Comparison of ENCODE assay signal across 16 mouse cellular contexts in the genomic region with DNA sequence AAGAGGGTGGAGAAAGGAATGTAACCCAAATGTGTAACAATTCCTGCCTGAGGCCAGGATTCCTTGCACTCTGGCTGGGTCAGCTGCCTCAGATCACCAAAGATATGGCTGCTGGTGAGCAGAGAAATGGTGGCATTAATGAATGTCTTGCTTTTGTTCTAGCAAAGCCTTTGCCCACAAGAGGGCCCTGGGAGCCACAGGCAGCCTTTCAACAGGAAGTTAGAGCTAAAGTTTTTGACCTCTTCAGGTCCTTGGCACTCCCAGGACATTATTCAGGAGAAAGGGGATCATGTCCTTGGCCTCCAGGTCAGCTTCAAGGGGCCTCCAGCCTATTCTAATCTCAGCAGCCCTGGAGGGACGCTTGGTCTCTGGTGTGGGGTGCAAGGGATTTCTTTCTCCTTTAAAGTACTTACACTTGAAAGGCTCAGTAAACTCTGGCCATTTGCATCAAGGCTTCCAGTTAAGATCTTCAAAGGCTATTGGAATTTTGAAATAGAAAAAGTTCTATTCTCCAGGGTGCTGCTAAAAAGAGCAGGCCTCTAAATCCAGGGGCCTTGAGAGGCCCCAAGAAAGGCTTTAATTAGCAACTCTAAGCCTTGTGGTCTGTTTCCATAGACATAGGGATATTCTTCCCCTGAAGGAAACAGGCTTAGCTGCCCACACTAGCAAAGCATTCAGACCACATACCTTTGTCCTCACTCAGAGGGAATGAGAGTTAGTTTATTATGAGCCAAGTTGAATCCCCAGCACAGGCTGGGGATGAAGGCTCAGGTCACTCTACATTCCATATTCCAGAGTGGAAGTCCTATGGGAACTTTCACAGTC. TPM values are rescaled to one million over a fixed set of nuclear protein-coding genes. Genes with fewer than 3 reads are reported as not detected.
DNase-seq lines count a peak whose midpoint lies in the region; ATAC-seq lines count a peak whose summit lies in the region.
"Had no signal": no experiment of that assay in that cellular context is flagged by ENCODE, and none has a peak within 500 bp of the region (broad histone marks: within the 10 kb centered on the region; RNA-seq: fewer than 3 reads in every experiment).

No protein-coding gene starts in this region.

- H3K4me2 ChIP-seq in forebrain, embryonic 11.5 days (ENCODE audit: low read depth, low read length, severe bottlenecking), result no peak overlapping the region
- no peak overlapping the region for H3K4me2 ChIP-seq in forebrain, embryonic 15.5 days (replicated peaks)
- H3K4me2 ChIP-seq in midbrain, embryonic 11.5 days, result no peak overlapping the region
- H3K4me2 ChIP-seq in midbrain, embryonic 14.5 days (ENCODE audit: low read length), result no peak overlapping the region
- H3K4me2 ChIP-seq: hindbrain, embryonic 15.5 days had no signal

- peaks cover 4% of the 10 kb centered on the region; the same call in 1 of the 2 replicates for H3K4me1 ChIP-seq in forebrain, embryonic 11.5 days (replicated peaks; ENCODE audit: control insufficient read depth, insufficient read depth, low read length)
- H3K4me1 ChIP-seq in forebrain, embryonic 15.5 days, result no peaks in the 10 kb centered on the region
- H3K4me1 ChIP-seq in midbrain, embryonic 11.5 days (ENCODE audit: control insufficient read depth, insufficient read depth, low read length), result peaks cover 4% of the 10 kb centered on the region; the same call in 1 of the 2 replicates
- no peaks in the 10 kb centered on the region for H3K4me1 ChIP-seq in midbrain, embryonic 14.5 days (ENCODE audit: control insufficient read depth, insufficient read depth, low read length)
- H3K4me1 ChIP-seq: hindbrain, embryonic 15.5 days; limb, embryonic 10.5 days had no signal

- H3K4me3 ChIP-seq in forebrain, embryonic 11.5 days (ENCODE audit: low read depth, low read length), result no peak overlapping the region
- H3K4me3 ChIP-seq in forebrain, embryonic 15.5 days, result no peak overlapping the region
- no peak overlapping the region for H3K4me3 ChIP-seq in midbrain, embryonic 11.5 days (ENCODE audit: low read depth, low read length)
- H3K4me3 ChIP-seq in midbrain, embryonic 14.5 days (replicated peaks; ENCODE audit: low read depth, low read length), result no peak overlapping the region
- H3K4me3 ChIP-seq: erythroblast, embryonic 14.5 days; hindbrain, embryonic 15.5 days; limb, embryonic 10.5 days had no signal

- H3K36me3 ChIP-seq in forebrain, embryonic 11.5 days (ENCODE audit: control insufficient read depth, insufficient read depth, low read length), result no peaks in the 10 kb centered on the region
- H3K36me3 ChIP-seq in forebrain, embryonic 15.5 days, result no peaks in the 10 kb centered on the region
- H3K36me3 ChIP-seq in midbrain, embryonic 11.5 days (ENCODE audit: control insufficient read depth, insufficient read depth, low read length), result no peaks in the 10 kb centered on the region
- no peaks in the 10 kb centered on the region for H3K36me3 ChIP-seq in midbrain, embryonic 14.5 days (ENCODE audit: control insufficient read depth, insufficient read depth, low read length)
- H3K36me3 ChIP-seq: hindbrain, embryonic 15.5 days; limb, embryonic 10.5 days had no signal

- H3K9me3 ChIP-seq in forebrain, embryonic 11.5 days (ENCODE audit: control insufficient read depth, low read length), result no peaks in the 10 kb centered on the region
- no peaks in the 10 kb centered on the region for H3K9me3 ChIP-seq in forebrain, embryonic 15.5 days
- H3K9me3 ChIP-seq in midbrain, embryonic 11.5 days (ENCODE audit: control insufficient read depth, low read length), result no peaks in the 10 kb centered on the region
- no peaks in the 10 kb centered on the region for H3K9me3 ChIP-seq in midbrain, embryonic 14.5 days (ENCODE audit: control insufficient read depth, low read length)
- H3K9me3 ChIP-seq: hindbrain, embryonic 15.5 days; limb, embryonic 10.5 days had no signal

- WGBS in forebrain, embryonic 11.5 days, result 7% methylated on average over 1 of the region's 1 CpGs
- WGBS in forebrain, embryonic 15.5 days, result 9% methylated on average over 1 of the region's 1 CpGs
- WGBS in midbrain, embryonic 11.5 days, result 13% methylated on average over 1 of the region's 1 CpGs
- 6% methylated on average over 1 of the region's 1 CpGs for WGBS in midbrain, embryonic 14.5 days

- ATAC-seq in forebrain, embryonic 11.5 days (replicated peaks; ENCODE audit: low FRiP score), result peak; percentile 78
- no peak for ATAC-seq in forebrain, embryonic 15.5 days (replicated peaks)
- ATAC-seq in midbrain, embryonic 11.5 days (ENCODE audit: low FRiP score), result peak; percentile 84
- ATAC-seq in midbrain, embryonic 14.5 days (ENCODE audit: low FRiP score, low TSS enrichment), result no peak

- DNase-seq in forebrain, embryonic 11.5 days (ENCODE audit: low spot score), result no peak
- no peak for DNase-seq in midbrain, embryonic 11.5 days (ENCODE audit: low spot score, missing footprints)
- no peak for DNase-seq in midbrain, embryonic 14.5 days
- DNase-seq in embryo, embryonic 11 days, result peak; percentile 36
- DNase-seq in spleen, adult 12 weeks (ENCODE audit: low spot score), result no peak
- DNase-seq in liver, result no peak
- DNase-seq in cerebellum, adult 11 months, result no peak
- DNase-seq: cerebellum, postnatal 10 days had no signal

- H3K27ac ChIP-seq in forebrain, embryonic 11.5 days (ENCODE audit: low read depth, low read length), result no peak overlapping the region
- H3K27ac ChIP-seq in forebrain, embryonic 15.5 days (replicated peaks), result no peak overlapping the region
- H3K27ac ChIP-seq in midbrain, embryonic 11.5 days (ENCODE audit: low read depth, low read length), result no peak overlapping the region
- H3K27ac ChIP-seq in midbrain, embryonic 14.5 days (replicated peaks; ENCODE audit: low read depth, low read length), result no peak overlapping the region
- H3K27ac ChIP-seq: hindbrain, embryonic 15.5 days; limb, embryonic 10.5 days had no signal

- H3K9ac ChIP-seq in forebrain, embryonic 11.5 days (ENCODE audit: low read length), result no peak overlapping the region
- H3K9ac ChIP-seq in forebrain, embryonic 15.5 days (replicated peaks), result no peak overlapping the region
- no peak overlapping the region for H3K9ac ChIP-seq in midbrain, embryonic 11.5 days (ENCODE audit: low read length)
- no peak overlapping the region for H3K9ac ChIP-seq in midbrain, embryonic 14.5 days (replicated peaks; ENCODE audit: low read length)
- H3K9ac ChIP-seq: hindbrain, embryonic 15.5 days had no signal

- peaks cover 2% of the 10 kb centered on the region; the same call in 1 of the 2 replicates for H3K27me3 ChIP-seq in forebrain, embryonic 11.5 days (ENCODE audit: control insufficient read depth, insufficient read depth, low read length)
- H3K27me3 ChIP-seq in forebrain, embryonic 15.5 days, result no peaks in the 10 kb centered on the region
- no peaks in the 10 kb centered on the region for H3K27me3 ChIP-seq in midbrain, embryonic 11.5 days (ENCODE audit: control insufficient read depth, insufficient read depth, low read length)
- H3K27me3 ChIP-seq in midbrain, embryonic 14.5 days (ENCODE audit: control insufficient read depth, insufficient read depth, low read length), result no peaks in the 10 kb centered on the region
- H3K27me3 ChIP-seq: hindbrain, embryonic 15.5 days had no signal

RNA-seq across cellular contexts. Expression of a gene that starts 16.0 kb away (rescaled TPM):
- polyA plus RNA-seq in forebrain, embryonic 11.5 days (2014; fragmentation: Nextera tagmentation; extraction: Ambion mirVana), result not detected in 2 replicates
- polyA plus RNA-seq in forebrain, embryonic 15.5 days (2015; fragmentation: Nextera tagmentation; extraction: Ambion mirVana), result 0.09 and 0.10 TPM in 2 replicates
- polyA plus RNA-seq in midbrain, embryonic 11.5 days (2014; fragmentation: Nextera tagmentation; extraction: Ambion mirVana), result 0.04 and 0.08 TPM in 2 replicates
- 0.13 TPM in 1 of 2 replicates, not detected in the other for polyA plus RNA-seq in midbrain, embryonic 14.5 days (2014; fragmentation: Nextera tagmentation; extraction: Ambion mirVana)
- polyA plus RNA-seq: erythroblast, embryonic 14.5 days; kidney, embryonic 16.5 days; limb, embryonic 10.5 days; liver, embryonic 16.5 days; spleen, adult 2 months; testis, adult 2 months had no signal

RNA-seq across cellular contexts. Expression of a gene that starts 54.0 kb away (rescaled TPM):
- 20.5 and 22.9 TPM in 2 replicates for polyA plus RNA-seq in forebrain, embryonic 11.5 days (2014; fragmentation: Nextera tagmentation; extraction: Ambion mirVana)
- 24.3 and 25.9 TPM in 2 replicates for polyA plus RNA-seq in forebrain, embryonic 15.5 days (2015; fragmentation: Nextera tagmentation; extraction: Ambion mirVana)
- polyA plus RNA-seq in midbrain, embryonic 11.5 days (2014; fragmentation: Nextera tagmentation; extraction: Ambion mirVana), result 22.8 and 25.3 TPM in 2 replicates
- 20.2 and 27.4 TPM in 2 replicates for polyA plus RNA-seq in midbrain, embryonic 14.5 days (2014; fragmentation: Nextera tagmentation; extraction: Ambion mirVana)
- polyA plus RNA-seq: erythroblast, embryonic 14.5 days had no signal

RNA-seq across cellular contexts. Expression of a gene that starts 54.0 kb away (rescaled TPM):
- 0.47 and 1.5 TPM in 2 replicates for polyA plus RNA-seq in forebrain, embryonic 11.5 days (2014; fragmentation: Nextera tagmentation; extraction: Ambion mirVana)
- polyA plus RNA-seq in forebrain, embryonic 15.5 days (2015; fragmentation: Nextera tagmentation; extraction: Ambion mirVana), result 0.97 and 1.1 TPM in 2 replicates
- polyA plus RNA-seq in midbrain, embryonic 11.5 days (2014; fragmentation: Nextera tagmentation; extraction: Ambion mirVana), result 1.4 and 1.7 TPM in 2 replicates
- 0.98 and 1.6 TPM in 2 replicates for polyA plus RNA-seq in midbrain, embryonic 14.5 days (2014; fragmentation: Nextera tagmentation; extraction: Ambion mirVana)
- polyA plus RNA-seq: erythroblast, embryonic 14.5 days had no signal

Comparison
In these comparisons a context has a peak if more than half of its experiments do, and no peak if none do; other contexts are left out.
1. ATAC-seq: peak in forebrain, embryonic 11.5 days (single experiment) and midbrain, embryonic 11.5 days (single experiment); none in forebrain, embryonic 15.5 days (single experiment) and midbrain, embryonic 14.5 days (single experiment).